Mouse (Mus musculus) testis, adult 2 months (tissue): Measurements from ENCODE around the gene Smg7. TPM values are rescaled to one million over a fixed set of nuclear protein-coding genes. Genes with fewer than 3 reads are reported as not detected.

Experiments used
- H3K27ac ChIP-seq: fragments of 200-500 bp; 2 replicates; pipeline ENCODE4 v1.5.1; 2012; ENCODE audit warnings: low read depth, low read length; ENCODE audit not compliant: control insufficient read depth, insufficient read depth
- H3K27me3 ChIP-seq: fragments of 200-500 bp; 2 replicates; pipeline ENCODE4 v1.6.1; 2012; ENCODE audit warnings: mild to moderate bottlenecking, low read length, moderate library complexity; ENCODE audit not compliant: control insufficient read depth, insufficient read depth
- H3K36me3 ChIP-seq: fragments of 200-500 bp; 2 replicates; pipeline ENCODE4 v1.6.1; 2012; ENCODE audit warnings: mild to moderate bottlenecking, low read length; ENCODE audit not compliant: control insufficient read depth, insufficient read depth
- H3K4me1 ChIP-seq: fragments of 200-500 bp; 2 replicates; pipeline ENCODE4 v1.6.1; 2012; ENCODE audit warnings: low read length; ENCODE audit not compliant: control insufficient read depth, insufficient read depth
- H3K4me3 ChIP-seq: fragments of 200-500 bp; 2 replicates; pipeline ENCODE4 v1.5.1; 2012; ENCODE audit warnings: low read depth, mild to moderate bottlenecking, low read length, moderate library complexity, mixed read lengths; ENCODE audit not compliant: control insufficient read depth
- CTCF ChIP-seq: fragments of 200-500 bp; IDR thresholded peaks from 2 replicates; pipeline ENCODE4 v1.5.1; 2012; ENCODE audit warnings: low read depth, mild to moderate bottlenecking, inconsistent platforms, low read length, moderate library complexity; ENCODE audit not compliant: control insufficient read depth, insufficient read depth, insufficient replicate concordance
- POLR2A ChIP-seq: fragments of 200-500 bp; IDR thresholded peaks from 2 replicates; pipeline ENCODE4 v1.6.1; 2012; ENCODE audit warnings: low read depth, mild to moderate bottlenecking, inconsistent platforms, low read length, moderate library complexity; ENCODE audit not compliant: control insufficient read depth
- polyA plus RNA-seq: library from polyadenylated mRNA; depleted of rRNA; stranded (reverse); fragments of >200 nt; gene quantifications from 2 replicates; pipeline ENCODE4 v1.2.3, GENCODE M21; 2012; rRNA removed

Gene Smg7
- 99.6 and 107 TPM in 2 replicates for polyA plus RNA-seq

DNA sequence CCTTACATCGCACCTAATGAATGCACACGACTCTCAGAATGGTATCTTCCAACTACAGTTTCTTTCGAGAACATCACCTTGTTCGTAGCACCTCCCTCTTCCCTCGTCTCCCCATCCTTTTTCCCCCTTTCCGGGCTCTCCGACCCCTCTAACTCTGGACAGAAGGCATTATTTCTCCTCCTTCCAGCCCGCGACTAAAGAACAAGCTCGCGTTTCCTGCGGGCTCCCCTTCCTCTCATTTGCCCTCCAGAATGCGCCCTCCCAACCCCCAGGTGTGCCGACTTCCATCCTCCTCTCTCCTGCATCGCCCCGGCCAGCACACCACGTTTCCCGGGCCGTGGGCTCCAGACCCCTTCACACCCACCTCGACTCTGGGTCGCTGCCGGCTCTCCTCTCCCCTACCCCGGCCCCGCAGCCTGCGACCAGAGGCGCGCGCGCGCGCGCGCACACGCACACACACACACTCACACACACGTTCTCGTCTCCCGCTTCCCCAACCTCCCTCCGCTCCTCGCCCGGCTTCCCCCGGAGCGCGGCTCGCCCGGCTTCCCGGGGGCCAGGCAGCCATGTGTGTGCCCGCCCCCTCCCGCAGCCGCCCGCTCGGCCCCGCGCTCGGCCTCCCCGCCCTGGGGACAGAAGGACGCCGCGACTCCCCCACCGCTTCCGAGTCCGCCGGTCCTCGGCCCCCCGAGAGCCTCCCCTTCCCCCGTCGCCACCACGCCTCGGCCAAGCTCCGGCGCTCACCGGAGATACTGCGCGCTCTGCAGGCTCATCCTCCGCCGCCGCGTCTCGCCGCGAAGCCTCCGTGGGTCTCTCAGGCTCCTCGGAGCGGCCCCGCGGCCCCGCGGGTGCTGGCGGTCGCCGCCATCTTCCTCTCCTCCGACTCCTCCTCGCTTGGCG lies at the start of gene Smg7:
Gene Smg7 (minus strand): TSS at position 882 of the 900 bp plus-strand sequence.
- TF ChIP-seq POLR2A (peak; percentile 37; the same call in 1 of the 2 replicates), CTCF (no peak)

GRCm38 (mm10) chr1:152942977-152943376 lies 40.5 kb upstream of the Smg7 start:
- H3K27ac ChIP-seq: no peak overlapping the region
- no peak for TF ChIP-seq POLR2A
- no peak for TF ChIP-seq CTCF
- H3K36me3 ChIP-seq: no peaks in the 10 kb centered on the region
- H3K4me1 ChIP-seq: no peaks in the 10 kb centered on the region
- H3K27me3 ChIP-seq: no peaks in the 10 kb centered on the region
- H3K4me3 ChIP-seq: no peak overlapping the region

More for the DNA sequence above, at the start of gene Smg7:
- Histone ChIP-seq H3K27me3 (no peaks in the 10 kb centered on the region), H3K36me3 (no peaks in the 10 kb centered on the region), H3K27ac (peak within 1 kb of the TSS; percentile 98), H3K4me3 (peak within 1 kb of the TSS; percentile 98), H3K4me1 (peaks cover 7% of the 10 kb centered on the region)

DNA sequence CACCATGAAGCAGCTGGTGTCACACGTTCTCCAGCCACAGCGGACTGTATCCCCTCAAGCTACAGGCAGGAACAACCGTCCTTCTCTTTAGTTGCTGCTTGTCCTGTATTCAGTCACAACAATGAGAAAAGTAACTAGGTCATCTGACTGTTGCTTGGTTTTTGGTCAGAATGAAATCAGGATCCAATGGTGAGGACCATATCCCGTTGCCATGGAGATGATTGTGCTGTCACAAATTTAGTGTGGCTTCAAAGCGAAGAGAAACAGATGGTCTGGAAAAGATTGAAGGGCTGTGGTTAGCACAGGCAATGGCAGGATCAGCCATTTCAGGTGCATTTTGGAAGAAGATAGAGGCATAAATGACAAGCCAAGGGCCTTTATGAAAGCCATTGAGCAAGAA lies 33.9 kb upstream of the Smg7 start:
- H3K4me1 ChIP-seq: peaks cover 3% of the 10 kb centered on the region
- no peak for TF ChIP-seq POLR2A
- TF ChIP-seq CTCF: no peak
- no peaks in the 10 kb centered on the region for H3K27me3 ChIP-seq
- no peaks in the 10 kb centered on the region for H3K36me3 ChIP-seq
- H3K4me3 ChIP-seq: peak overlapping the region; percentile 79
- H3K27ac ChIP-seq: no peak overlapping the region

DNA sequence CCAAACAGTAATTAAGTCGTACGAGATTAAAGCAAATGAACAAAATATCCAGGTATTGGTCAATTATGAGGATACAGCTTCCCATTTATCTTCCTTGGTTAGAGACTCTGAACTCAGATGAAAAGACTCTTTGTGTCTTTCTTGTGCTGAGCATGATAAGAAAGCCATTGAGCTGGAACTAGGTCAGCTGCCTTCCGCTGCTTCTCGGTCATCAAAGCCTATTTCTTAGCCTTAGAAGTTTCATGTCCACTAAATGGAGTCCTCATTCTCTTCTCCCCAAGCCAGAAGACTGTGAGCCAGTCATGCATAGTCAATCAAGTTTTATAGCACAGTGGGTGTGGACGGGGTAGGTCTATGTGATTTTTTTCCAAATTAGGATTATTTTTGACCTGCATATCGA lies 33.0 kb upstream of the Smg7 start:
- Histone ChIP-seq H3K4me3 (no peak overlapping the region), H3K27ac (no peak overlapping the region), H3K36me3 (no peaks in the 10 kb centered on the region), H3K27me3 (no peaks in the 10 kb centered on the region), H3K4me1 (peaks cover 3% of the 10 kb centered on the region)
- TF ChIP-seq POLR2A: no peak
- TF ChIP-seq CTCF: no peak

GRCm38 (mm10) chr1:152933962-152934361 lies 31.5 kb upstream of the Smg7 start:
- Histone ChIP-seq H3K27me3 (no peaks in the 10 kb centered on the region), H3K27ac (peak overlapping the region; percentile 64), H3K4me1 (peaks cover 3% of the 10 kb centered on the region), H3K4me3 (peak overlapping the region; percentile 76), H3K36me3 (no peaks in the 10 kb centered on the region)
- TF ChIP-seq POLR2A (no peak), CTCF (no peak)

DNA sequence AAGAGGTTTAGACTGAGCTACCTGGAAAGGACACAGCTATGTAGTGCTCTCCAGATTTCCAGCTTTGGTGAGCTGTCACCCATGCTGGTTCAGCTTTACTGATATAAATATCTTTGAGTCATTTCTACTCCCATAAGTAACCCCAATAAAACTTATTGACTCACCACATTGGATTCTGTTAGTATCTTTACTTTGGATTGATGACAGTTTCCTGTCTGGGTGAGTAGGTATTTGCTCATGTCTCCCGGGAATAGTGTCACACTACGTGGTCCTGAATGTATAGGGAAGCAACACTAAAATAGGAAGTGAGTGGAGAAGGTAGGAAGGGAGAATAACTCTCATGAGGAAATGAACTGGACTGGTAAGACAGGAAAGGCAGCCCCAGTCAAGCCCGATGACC lies 19.3 kb upstream of the Smg7 start:
- H3K4me3 ChIP-seq: no peak overlapping the region
- no peaks in the 10 kb centered on the region for H3K4me1 ChIP-seq
- no peaks in the 10 kb centered on the region for H3K36me3 ChIP-seq
- no peak for TF ChIP-seq POLR2A
- no peaks in the 10 kb centered on the region for H3K27me3 ChIP-seq
- H3K27ac ChIP-seq: no peak overlapping the region

GRCm38 (mm10) chr1:152917626-152918025 lies 15.2 kb upstream of the Smg7 start:
- H3K4me1 ChIP-seq: no peaks in the 10 kb centered on the region
- TF ChIP-seq CTCF (no peak), POLR2A (no peak)
- H3K27me3 ChIP-seq: no peaks in the 10 kb centered on the region
- H3K4me3 ChIP-seq: no peak overlapping the region
- H3K36me3 ChIP-seq: no peaks in the 10 kb centered on the region
- no peak overlapping the region for H3K27ac ChIP-seq
